Mouse (Mus musculus): ENCODE data around the gene Trim13.

The Trim13 gene

GRCm38 (mm10) chr14:61620371-61620770 is 22.3 kb downstream of the Trim13 start:
- DNase-seq, result no peak

GRCm38 (mm10) chr14:61635969-61636368 is 37.9 kb downstream of the Trim13 start:
- no peak for DNase-seq

GRCm38 (mm10) chr14:61642668-61643067 is 44.6 kb downstream of the Trim13 start:
- no peak for DNase-seq

GRCm38 (mm10) chr14:61645547-61645946 is 47.5 kb downstream of the Trim13 start:
- no peak for DNase-seq

GRCm38 (mm10) chr14:61647182-61647880 is 49.3 kb downstream of the Trim13 start:
- DNase-seq, result no peak

GRCm38 (mm10) chr14:61647881-61648684 is 50.0 kb downstream of the Trim13 start:
- peak; percentile 33 for DNase-seq

- peak; percentile 95 for DNase-seq
These were observed 50.8 kb downstream of the Trim13 start for GRCm38 (mm10) chr14:61648685-61649504.

GRCm38 (mm10) chr14:61650291-61650960 is 52.4 kb downstream of the Trim13 start:
- DNase-seq, result no peak

Measured in layer of hippocampus, adult 9-11 months (tissue).